Mouse (Mus musculus): ENCODE data around the gene Vrtn. TPM values are rescaled to one million over a fixed set of nuclear protein-coding genes. Genes with fewer than 3 reads are reported as not detected.

Vrtn gene
- total RNA-seq (2023), result not detected

DNA sequence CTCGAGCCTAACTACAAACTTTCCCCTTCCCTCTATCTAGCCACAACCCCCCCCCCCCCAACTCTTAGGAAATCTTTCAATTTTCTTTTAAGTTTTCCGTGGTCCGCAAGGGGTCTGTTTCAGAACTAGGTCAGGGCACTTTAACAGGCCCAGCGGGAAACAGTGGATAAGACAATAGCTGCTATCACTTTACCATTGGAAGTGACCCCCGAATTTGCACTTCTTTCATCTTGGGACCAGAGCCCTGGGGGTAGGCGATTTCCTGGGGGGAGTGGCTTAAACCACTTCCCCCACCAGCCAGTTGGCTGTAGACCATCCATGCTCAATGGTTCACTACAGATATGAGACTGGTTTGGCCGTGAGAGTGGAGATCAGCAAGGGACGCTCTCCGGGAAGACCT is at the start of gene Vrtn:
TSS of gene Vrtn (plus strand) at position 366 of the 400 bp plus-strand sequence.

GRCm38 (mm10) chr12:84616977-84617630 is 23.7 kb upstream of the Vrtn start, which contains the start of gene Abcd4:
Gene Abcd4 (minus strand): TSS chr12:84617413.

GRCm38 (mm10) chr12:84698319-84699081 is 57.7 kb downstream of the Vrtn start, which contains the start of gene Syndig1l:
Gene Syndig1l (minus strand): TSS chr12:84698831.

Other genes with a start within 250 kb of the Vrtn start
- 10 to 100 TPM; 17.0 to 19.4 TPM for gene Entpd5, start 232.0 kb upstream of the Vrtn start, total RNA-seq (2023)
- 1 to 10 TPM in 1 of 2 experiments, under 1 TPM in 1; 0.47 to 1.1 TPM for gene Bbof1, start 231.9 kb upstream of the Vrtn start, total RNA-seq (2023)
- 10 to 100 TPM; 21.0 to 27.4 TPM for gene Rnf113a2, start 223.8 kb upstream of the Vrtn start, total RNA-seq (2023)
- 1 to 10 TPM; 3.8 to 4.9 TPM for gene Aldh6a1, start 190.0 kb upstream of the Vrtn start, total RNA-seq (2023)
- gene Lin52, start 189.6 kb upstream of the Vrtn start, total RNA-seq (2023), result 10 to 100 TPM in 1 of 2 experiments, 1 to 10 TPM in 1; 5.6 to 12.1 TPM
- not detected for gene Vsx2, start 71.3 kb upstream of the Vrtn start, total RNA-seq (2023)
- 1 to 10 TPM; 7.2 to 7.8 TPM for gene Abcd4, start 23.6 kb upstream of the Vrtn start, total RNA-seq (2023)
- not detected for gene Syndig1l, start 57.8 kb downstream of the Vrtn start, total RNA-seq (2023)
- 100 to 1,000 TPM in 1 of 2 experiments, 10 to 100 TPM in 1; 89.5 to 118 TPM for gene Npc2, start 132.1 kb downstream of the Vrtn start, total RNA-seq (2023)
- gene Isca2, start 132.2 kb downstream of the Vrtn start, total RNA-seq (2023), result 10 to 100 TPM; 37.7 to 46.0 TPM
- gene Ltbp2, start 235.5 kb downstream of the Vrtn start, total RNA-seq (2023), result under 1 TPM; 0.07 to 0.55 TPM

All from neutrophil, adult 59 days (primary cell).